Mouse (Mus musculus): ENCODE measurements around the gene Wfikkn2.
"Not testable (repeated sequence)": the region's sequence is repeated elsewhere in the genome, so short reads cannot be mapped to it uniquely, and the experiment has no call there.

Gene Wfikkn2

GRCm38 (mm10) chr11:94245955-94246788 lies at the start of gene Wfikkn2:
TSS of gene Wfikkn2 (minus strand) at chr11:94246005.
- no peak for DNase-seq (ENCODE audit: low spot score)

- DNase-seq (ENCODE audit: low spot score): no peak
These were observed 49.4 kb upstream of the Wfikkn2 start for GRCm38 (mm10) chr11:94294996-94295845.

- no peak for DNase-seq (ENCODE audit: low spot score)
These were observed 44.4 kb upstream of the Wfikkn2 start for GRCm38 (mm10) chr11:94290062-94290740.

GRCm38 (mm10) chr11:94287105-94287504 lies 41.3 kb upstream of the Wfikkn2 start:
- DNase-seq (ENCODE audit: low spot score): no peak

- no peak for DNase-seq (ENCODE audit: low spot score)
These were observed 40.2 kb upstream of the Wfikkn2 start for GRCm38 (mm10) chr11:94285886-94286574.

- no peak for DNase-seq (ENCODE audit: low spot score)
These were observed 37.8 kb upstream of the Wfikkn2 start for GRCm38 (mm10) chr11:94283536-94284099.

GRCm38 (mm10) chr11:94282291-94282690 lies 36.5 kb upstream of the Wfikkn2 start:
- DNase-seq (ENCODE audit: low spot score): no peak

- DNase-seq (ENCODE audit: low spot score): no peak
These were observed 35.7 kb upstream of the Wfikkn2 start, which contains the start of gene Gm21885 for GRCm38 (mm10) chr11:94281199-94282181. TSS of gene Gm21885 (plus strand) at chr11:94281873.

GRCm38 (mm10) chr11:94276869-94277337 lies 31.1 kb upstream of the Wfikkn2 start:
- peak; percentile 53 for DNase-seq (ENCODE audit: low spot score)

GRCm38 (mm10) chr11:94275686-94276085 lies 29.9 kb upstream of the Wfikkn2 start:
- DNase-seq (ENCODE audit: low spot score): no peak

GRCm38 (mm10) chr11:94275226-94275625 lies 29.4 kb upstream of the Wfikkn2 start:
- DNase-seq (ENCODE audit: low spot score): no peak

- DNase-seq (ENCODE audit: low spot score): no peak
These were observed 28.5 kb upstream of the Wfikkn2 start for GRCm38 (mm10) chr11:94274206-94274867.

- DNase-seq (ENCODE audit: low spot score): no peak
These were observed 27.4 kb upstream of the Wfikkn2 start for GRCm38 (mm10) chr11:94272960-94273927.

GRCm38 (mm10) chr11:94271015-94271414 lies 25.2 kb upstream of the Wfikkn2 start:
- no peak for DNase-seq (ENCODE audit: low spot score)

GRCm38 (mm10) chr11:94269906-94270305 lies 24.1 kb upstream of the Wfikkn2 start:
- no peak for DNase-seq (ENCODE audit: low spot score)

- DNase-seq (ENCODE audit: low spot score): no peak
These were observed 23.0 kb upstream of the Wfikkn2 start for GRCm38 (mm10) chr11:94268761-94269160.

GRCm38 (mm10) chr11:94266155-94266554 lies 20.4 kb upstream of the Wfikkn2 start:
- not testable (repeated sequence) for DNase-seq (ENCODE audit: low spot score)

- no peak for DNase-seq (ENCODE audit: low spot score)
These were observed 19.5 kb upstream of the Wfikkn2 start for GRCm38 (mm10) chr11:94265134-94265785.

Measured in urinary bladder, postnatal 10 days (tissue).